27 mouse cellular contexts compared by ENCODE assay signal in genomic region chr8:90192856-90193255, GRCm38 (mm10).
A peak's percentile ranks its signal among the peaks of the same experiment; 100 is the strongest.
DNase-seq lines count a peak whose midpoint lies in the region; ATAC-seq and TF ChIP-seq lines count a peak whose summit lies in the region.
"Had no signal": no experiment of that assay in that cellular context is flagged by ENCODE, and none has a peak within 500 bp of the region (broad histone marks: within the 10 kb centered on the region; RNA-seq: fewer than 3 reads in every experiment).

No protein-coding gene starts in this region.

- no peaks in the 10 kb centered on the region for H3K36me3 ChIP-seq in intestine, embryonic 14.5 days (ENCODE audit: control insufficient read depth, insufficient read depth, low read length)
- no peaks in the 10 kb centered on the region for H3K36me3 ChIP-seq in intestine, postnatal 0 days (ENCODE audit: control insufficient read depth, insufficient read depth)
- H3K36me3 ChIP-seq: forebrain, embryonic 10.5 days; G1E; heart, embryonic 10.5 days; heart, embryonic 13.5 days; hindbrain, embryonic 12.5 days; hindbrain, embryonic 15.5 days had no signal

- H3K9ac ChIP-seq in intestine, embryonic 14.5 days (ENCODE audit: low read length), result no peak overlapping the region
- no peak overlapping the region for H3K9ac ChIP-seq in intestine, postnatal 0 days (ENCODE audit: low read depth, low read length)
- H3K9ac ChIP-seq: forebrain, embryonic 13.5 days; heart, embryonic 13.5 days; hindbrain, embryonic 12.5 days; hindbrain, embryonic 15.5 days had no signal

- peak; percentile 42 for DNase-seq in intestine, embryonic 14.5 days (ENCODE audit: low spot score)
- DNase-seq in embryo, embryonic 10.5 days (ENCODE audit: low spot score), result peak; percentile 51
- DNase-seq in mesoderm, embryonic 11.5 days (ENCODE audit: low read depth, low spot score), result peak; percentile 24
- DNase-seq in lung, adult 2 months, result no peak
- no peak for DNase-seq in urinary bladder, adult 2 months (ENCODE audit: low spot score)
- DNase-seq: adrenal gland, postnatal 10 days; B cell, adult 2 months; cerebellum, adult 11 months; cerebellum, adult 8-10 months; cerebellum, postnatal 36 days; gastrocnemius, postnatal 10 days; gastrocnemius, postnatal 36 days; heart, adult 2 months; heart, postnatal 14 days; heart, postnatal 4 days had no signal

- 0 out of 2 replicates have a peak, but pooled peaks cover 3% of the 10 kb centered on the region for H3K4me1 ChIP-seq in intestine, embryonic 14.5 days (replicated peaks; ENCODE audit: control insufficient read depth, insufficient read depth, low read length)
- H3K4me1 ChIP-seq in intestine, postnatal 0 days (replicated peaks; ENCODE audit: control insufficient read depth, insufficient read depth, low read length), result no peaks in the 10 kb centered on the region
- H3K4me1 ChIP-seq in lung, adult 2 months (ENCODE audit: control insufficient read depth, insufficient read depth, low read length), result no peaks in the 10 kb centered on the region
- H3K4me1 ChIP-seq: forebrain, embryonic 13.5 days; heart, embryonic 13.5 days; hindbrain, embryonic 12.5 days; hindbrain, embryonic 15.5 days had no signal

- no peak overlapping the region for H3K4me3 ChIP-seq in intestine, embryonic 14.5 days (ENCODE audit: low read depth, low read length)
- no peak overlapping the region for H3K4me3 ChIP-seq in intestine, postnatal 0 days (ENCODE audit: low read depth, low read length)
- H3K4me3 ChIP-seq in lung, adult 2 months (replicated peaks; ENCODE audit: extremely low read depth, low read depth, low read length), result no peak overlapping the region
- H3K4me3 ChIP-seq: forebrain, embryonic 10.5 days; forebrain, embryonic 13.5 days; heart, adult 2 months; heart, embryonic 10.5 days; heart, embryonic 13.5 days; hindbrain, embryonic 12.5 days; hindbrain, embryonic 15.5 days had no signal

- ATAC-seq in intestine, embryonic 14.5 days (replicated peaks; ENCODE audit: low FRiP score, low TSS enrichment, low read depth), result no peak
- ATAC-seq in intestine, postnatal 0 days, result no peak
- ATAC-seq: forebrain, embryonic 13.5 days; forebrain, embryonic 16.5 days; intestine, embryonic 16.5 days; Patski had no signal

- 20% methylated on average over 2 of the region's 2 CpGs for WGBS in intestine, embryonic 14.5 days
- 39% methylated on average over 2 of the region's 2 CpGs for WGBS in intestine, postnatal 0 days
- WGBS in lung, adult 2 months, result 42% methylated on average over 2 of the region's 2 CpGs

- no peak overlapping the region for H3K27ac ChIP-seq in intestine, embryonic 14.5 days (ENCODE audit: low read depth)
- H3K27ac ChIP-seq in intestine, postnatal 0 days (ENCODE audit: low read depth, low read length), result no peak overlapping the region
- H3K27ac ChIP-seq: forebrain, embryonic 10.5 days; forebrain, embryonic 13.5 days; heart, adult 2 months; heart, embryonic 10.5 days; heart, embryonic 13.5 days; hindbrain, embryonic 12.5 days; hindbrain, embryonic 15.5 days had no signal

- no peak for TF ChIP-seq POLR2A in lung, adult 2 months (IDR thresholded peaks at IDR 0.05; ENCODE audit: borderline replicate concordance, extremely low read depth, low read depth, low read length)

- no peak for TF ChIP-seq CTCF in intestine, postnatal 0 days (IDR thresholded peaks at IDR 0.05; ENCODE audit: low read depth)
- no peak for TF ChIP-seq CTCF in lung, adult 2 months (IDR thresholded peaks at IDR 0.05; ENCODE audit: insufficient read depth, low read length)

- H3K9me3 ChIP-seq in intestine, embryonic 14.5 days (ENCODE audit: control insufficient read depth, low read length), result no peaks in the 10 kb centered on the region
- H3K9me3 ChIP-seq in intestine, postnatal 0 days (ENCODE audit: control insufficient read depth), result no peaks in the 10 kb centered on the region
- H3K9me3 ChIP-seq: forebrain, embryonic 10.5 days; forebrain, embryonic 13.5 days; heart, embryonic 10.5 days; heart, embryonic 13.5 days; hindbrain, embryonic 12.5 days; hindbrain, embryonic 15.5 days had no signal

- no peak overlapping the region for H3K4me2 ChIP-seq in intestine, embryonic 14.5 days (ENCODE audit: low read length)
- H3K4me2 ChIP-seq in intestine, postnatal 0 days (replicated peaks; ENCODE audit: low read depth), result no peak overlapping the region
- H3K4me2 ChIP-seq: forebrain, embryonic 13.5 days; heart, embryonic 13.5 days; hindbrain, embryonic 12.5 days; hindbrain, embryonic 15.5 days had no signal

- H3K27me3 ChIP-seq in intestine, embryonic 14.5 days (replicated peaks; ENCODE audit: control insufficient read depth, insufficient read depth, low read length), result no peaks in the 10 kb centered on the region
- H3K27me3 ChIP-seq in intestine, postnatal 0 days (replicated peaks; ENCODE audit: control insufficient read depth, insufficient read depth, low read length), result no peaks in the 10 kb centered on the region
- H3K27me3 ChIP-seq: CH12.LX; forebrain, embryonic 13.5 days; heart, embryonic 13.5 days; hindbrain, embryonic 12.5 days; hindbrain, embryonic 15.5 days had no signal

Comparison
In these comparisons a context has a peak if more than half of its experiments do, and no peak if none do; other contexts are left out.
1. DNase-seq: peak in intestine, embryonic 14.5 days (single experiment), embryo, embryonic 10.5 days (single experiment) and mesoderm, embryonic 11.5 days (single experiment); none in lung, adult 2 months (single experiment) and urinary bladder, adult 2 months (single experiment).